Mouse (Mus musculus): Measurements from ENCODE around the gene Hsd17b6.

- TF ChIP-seq GATA1 (IDR thresholded peaks at IDR 0.05; ENCODE audit: low read length) (no peak), TAL1 (IDR thresholded peaks at IDR 0.05; ENCODE audit: low read length) (no peak)
Measured at GRCm38 (mm10) chr10:128022196-128022595, 14.8 kb upstream of the Hsd17b6 start.

All from erythroblast, embryonic 14.5 days (primary cell).